Mouse (Mus musculus): Measurements from ENCODE around the gene Derl3. TPM values are rescaled to one million over a fixed set of nuclear protein-coding genes. Genes with fewer than 3 reads are reported as not detected.

Gene Derl3
- polyA plus RNA-seq, 1 experiment from 2014 or later: 2.1 TPM

DNA sequence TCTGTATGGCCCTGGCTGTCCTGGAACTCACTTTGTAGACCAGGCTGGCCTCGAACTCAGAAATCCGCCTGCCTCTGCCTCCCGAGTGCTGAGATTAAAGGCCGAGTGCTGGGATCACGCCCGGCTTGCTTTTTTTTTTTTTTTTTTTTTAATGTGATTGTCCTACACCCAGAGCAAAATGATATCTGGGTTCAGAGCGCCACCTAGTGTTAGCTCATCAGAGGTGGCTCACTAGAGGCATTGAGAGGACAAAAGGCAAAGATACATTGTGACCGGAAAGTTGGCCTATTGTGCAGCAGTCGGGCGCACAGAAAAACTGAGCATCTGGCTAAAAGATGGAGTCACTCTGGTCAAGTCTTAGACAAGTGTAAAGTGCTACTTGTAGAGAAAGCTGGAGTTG, 39.8 kb upstream of the Derl3 start:
- no peaks in the 10 kb centered on the region for H3K27me3 ChIP-seq (replicated peaks; ENCODE audit: control insufficient read depth, insufficient read depth, low read length)
- peak; percentile 42; the same call in 1 of the 2 replicates for ATAC-seq (ENCODE audit: low read depth)
- H3K4me3 ChIP-seq (ENCODE audit: low read depth, low read length): no peak overlapping the region
- H3K9ac ChIP-seq (ENCODE audit: low read depth, low read length): no peak overlapping the region
- no peaks in the 10 kb centered on the region for H3K9me3 ChIP-seq (ENCODE audit: control insufficient read depth, low read length)
- 33% methylated on average over 10 of the region's 10 CpGs for WGBS
- H3K36me3 ChIP-seq (ENCODE audit: control insufficient read depth, insufficient read depth, low read length): peaks cover 19% of the 10 kb centered on the region
- peak; percentile 78 for DNase-seq (ENCODE audit: low spot score)
- 0 out of 2 replicates have a peak, but pooled peaks cover 5% of the 10 kb centered on the region for H3K4me1 ChIP-seq (ENCODE audit: control insufficient read depth, insufficient read depth, low read length)
- H3K27ac ChIP-seq (replicated peaks; ENCODE audit: low read depth, low read length): no peak overlapping the region
- no peak overlapping the region for H3K4me2 ChIP-seq (ENCODE audit: low read depth, low read length)

DNA sequence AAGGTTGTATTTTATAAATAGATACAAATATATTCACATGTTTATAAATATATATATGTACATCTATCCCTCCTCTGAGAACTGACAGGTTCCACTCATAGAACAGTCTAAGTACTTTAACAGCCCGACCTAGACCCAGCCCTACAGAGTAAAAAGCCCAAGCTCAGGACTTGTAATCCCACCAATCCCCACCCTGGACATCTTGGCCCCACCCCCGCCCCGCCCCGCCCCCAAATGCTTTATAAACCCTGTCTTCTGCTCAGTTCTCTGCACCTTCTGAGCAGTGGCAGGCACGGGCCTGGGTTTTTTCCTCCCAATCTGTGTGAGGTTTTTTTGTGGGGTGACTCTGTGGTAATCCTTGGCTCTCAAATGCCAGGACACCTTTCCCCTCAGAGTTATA, 39.1 kb upstream of the Derl3 start:
- WGBS: 48% methylated on average over 5 of the region's 5 CpGs
- DNase-seq (ENCODE audit: low spot score) (no peak), ATAC-seq (ENCODE audit: low read depth) (peak; percentile 32; the same call in 1 of the 2 replicates)
- H3K4me2 ChIP-seq (ENCODE audit: low read depth, low read length): no peak overlapping the region
- H3K4me3 ChIP-seq (ENCODE audit: low read depth, low read length): no peak overlapping the region
- peaks cover 20% of the 10 kb centered on the region for H3K36me3 ChIP-seq (ENCODE audit: control insufficient read depth, insufficient read depth, low read length)
- H3K9me3 ChIP-seq (ENCODE audit: control insufficient read depth, low read length): no peaks in the 10 kb centered on the region
- peaks cover 9% of the 10 kb centered on the region; the same call in 1 of the 2 replicates for H3K4me1 ChIP-seq (ENCODE audit: control insufficient read depth, insufficient read depth, low read length)
- H3K27ac ChIP-seq (replicated peaks; ENCODE audit: low read depth, low read length): no peak overlapping the region
- H3K9ac ChIP-seq (ENCODE audit: low read depth, low read length): no peak overlapping the region
- H3K27me3 ChIP-seq (replicated peaks; ENCODE audit: control insufficient read depth, insufficient read depth, low read length): no peaks in the 10 kb centered on the region

DNA sequence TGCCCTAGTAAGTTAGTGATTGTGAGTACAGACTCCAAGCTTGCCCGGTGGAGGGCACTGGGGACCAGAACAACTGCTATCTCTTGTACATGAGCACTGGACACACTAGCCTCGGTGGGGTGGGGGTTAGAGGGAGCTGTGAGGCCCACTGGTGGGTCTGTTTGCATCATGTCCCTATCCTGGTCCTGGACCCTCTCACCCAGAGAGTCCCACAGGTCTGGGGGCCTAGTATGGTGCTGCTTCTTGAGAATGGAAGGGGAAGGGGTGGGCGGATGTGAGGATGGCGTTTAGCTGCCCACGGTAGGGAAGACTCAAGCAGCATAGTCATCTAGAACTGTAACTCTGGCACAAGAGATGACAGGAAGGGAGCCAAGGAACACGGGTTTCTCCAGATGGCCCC, 38.4 kb upstream of the Derl3 start:
- Histone ChIP-seq H3K4me3 (ENCODE audit: low read depth, low read length) (no peak overlapping the region), H3K4me1 (ENCODE audit: control insufficient read depth, insufficient read depth, low read length) (peaks cover 9% of the 10 kb centered on the region; the same call in 1 of the 2 replicates), H3K4me2 (ENCODE audit: low read depth, low read length) (no peak overlapping the region), H3K9me3 (ENCODE audit: control insufficient read depth, low read length) (no peaks in the 10 kb centered on the region), H3K9ac (ENCODE audit: low read depth, low read length) (no peak overlapping the region), H3K36me3 (ENCODE audit: control insufficient read depth, insufficient read depth, low read length) (peaks cover 20% of the 10 kb centered on the region), H3K27ac (replicated peaks; ENCODE audit: low read depth, low read length) (no peak overlapping the region), H3K27me3 (replicated peaks; ENCODE audit: control insufficient read depth, insufficient read depth, low read length) (no peaks in the 10 kb centered on the region)
- DNase-seq (ENCODE audit: low spot score) (no peak), ATAC-seq (ENCODE audit: low read depth) (no peak)
- 87% methylated on average over 6 of the region's 6 CpGs for WGBS

DNA sequence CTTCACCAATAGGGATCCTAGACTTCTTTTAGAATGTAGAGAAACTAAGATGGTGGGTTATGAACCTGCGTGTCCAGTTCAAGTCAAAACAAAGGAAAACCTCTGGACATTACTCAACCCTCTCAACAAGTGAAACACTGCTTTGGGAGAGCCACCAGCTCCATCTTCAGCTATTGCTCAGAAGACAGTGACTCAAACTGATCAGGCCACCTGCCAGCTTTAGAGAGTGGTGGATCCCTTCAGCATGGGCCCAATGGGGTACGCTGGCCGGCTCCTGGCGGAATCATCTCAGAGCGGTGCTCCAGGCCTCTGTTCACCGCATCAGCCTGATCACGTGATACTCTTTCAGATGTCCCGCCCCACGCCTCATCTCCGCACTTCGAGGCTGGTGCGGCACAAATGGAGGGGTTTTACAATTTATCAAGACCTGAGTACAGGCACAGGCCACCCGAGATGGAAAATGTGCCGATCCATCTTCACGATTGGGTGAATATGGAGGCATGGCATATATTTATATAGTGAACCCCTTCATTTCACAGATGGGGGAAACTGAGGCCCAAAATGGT, 37.7 kb upstream of the Derl3 start:
- DNase-seq (ENCODE audit: low spot score): no peak
- no peak overlapping the region for H3K4me2 ChIP-seq (ENCODE audit: low read depth, low read length)
- no peak overlapping the region for H3K4me3 ChIP-seq (ENCODE audit: low read depth, low read length)
- H3K4me1 ChIP-seq (ENCODE audit: control insufficient read depth, insufficient read depth, low read length): peaks cover 12% of the 10 kb centered on the region
- H3K36me3 ChIP-seq (ENCODE audit: control insufficient read depth, insufficient read depth, low read length): peaks cover 20% of the 10 kb centered on the region
- H3K27ac ChIP-seq (replicated peaks; ENCODE audit: low read depth, low read length): no peak overlapping the region
- no peaks in the 10 kb centered on the region for H3K27me3 ChIP-seq (replicated peaks; ENCODE audit: control insufficient read depth, insufficient read depth, low read length)
- WGBS: 90% methylated on average over 15 of the region's 15 CpGs
- no peak overlapping the region for H3K9ac ChIP-seq (ENCODE audit: low read depth, low read length)
- H3K9me3 ChIP-seq (ENCODE audit: control insufficient read depth, low read length): no peaks in the 10 kb centered on the region
- no peak for ATAC-seq (ENCODE audit: low read depth)

DNA sequence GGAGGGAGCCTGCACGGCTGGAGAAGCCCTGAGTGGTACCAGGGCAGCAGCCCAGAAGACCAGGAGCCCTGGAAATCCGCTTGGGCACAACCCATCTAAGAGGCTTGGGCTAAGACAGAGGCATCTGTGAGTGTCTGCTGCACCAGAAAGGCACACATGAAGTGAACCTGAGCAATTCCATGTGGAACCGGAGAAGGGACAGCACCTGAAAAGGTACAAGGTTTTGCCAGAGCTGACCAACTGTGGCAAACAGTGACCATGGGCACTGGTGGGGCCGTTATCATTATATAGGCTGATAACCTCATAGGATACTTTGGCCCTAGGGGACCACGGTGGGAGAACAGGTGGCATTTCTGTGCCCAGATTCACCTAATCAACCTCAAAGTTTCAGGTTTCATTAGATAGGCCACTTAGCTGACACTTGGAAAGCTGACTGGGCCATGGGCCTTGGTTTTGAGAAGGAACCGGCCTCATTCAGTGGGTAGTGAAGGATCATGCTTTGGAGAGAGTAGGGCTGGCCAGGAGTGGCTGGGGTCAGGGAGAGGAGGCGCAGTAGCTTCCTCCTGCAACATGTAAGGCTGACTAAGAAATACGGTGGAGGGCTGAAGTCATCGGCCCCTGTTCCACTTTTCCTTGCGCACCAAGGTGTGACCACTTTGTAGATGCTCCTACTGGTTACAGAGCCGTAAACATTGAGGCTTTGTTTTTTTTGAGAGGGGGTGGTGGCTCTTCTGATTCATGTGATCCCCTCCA, 36.9 kb upstream of the Derl3 start:
- 77% methylated on average over 11 of the region's 11 CpGs for WGBS
- no peaks in the 10 kb centered on the region for H3K9me3 ChIP-seq (ENCODE audit: control insufficient read depth, low read length)
- no peak overlapping the region for H3K4me2 ChIP-seq (ENCODE audit: low read depth, low read length)
- H3K27ac ChIP-seq (replicated peaks; ENCODE audit: low read depth, low read length): no peak overlapping the region
- H3K9ac ChIP-seq (ENCODE audit: low read depth, low read length): no peak overlapping the region
- DNase-seq (ENCODE audit: low spot score) (no peak), ATAC-seq (ENCODE audit: low read depth) (no peak)
- peaks cover 10% of the 10 kb centered on the region for H3K4me1 ChIP-seq (ENCODE audit: control insufficient read depth, insufficient read depth, low read length)
- H3K36me3 ChIP-seq (ENCODE audit: control insufficient read depth, insufficient read depth, low read length): peaks cover 20% of the 10 kb centered on the region
- no peaks in the 10 kb centered on the region for H3K27me3 ChIP-seq (replicated peaks; ENCODE audit: control insufficient read depth, insufficient read depth, low read length)
- H3K4me3 ChIP-seq (ENCODE audit: low read depth, low read length): no peak overlapping the region

DNA sequence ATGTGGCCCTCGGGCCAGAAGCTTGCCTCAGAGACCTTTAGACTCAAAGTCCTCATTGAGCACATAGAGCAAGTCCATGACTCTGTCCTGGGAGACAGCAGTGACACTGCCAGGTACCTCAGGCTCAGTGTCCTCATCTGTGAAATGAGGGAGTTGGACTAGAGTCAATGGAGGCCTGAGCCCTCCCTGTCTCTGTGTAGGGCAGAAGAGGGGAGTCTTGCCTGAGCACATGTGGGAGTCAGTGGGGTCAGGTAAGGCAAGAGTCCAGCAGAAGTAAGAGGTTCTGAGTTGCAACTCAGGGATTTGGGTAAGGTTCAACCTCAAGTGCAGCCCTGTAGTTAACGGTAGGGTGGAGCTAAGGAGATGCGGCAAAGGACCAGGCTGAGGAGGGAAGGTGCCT, 36.2 kb upstream of the Derl3 start:
- Histone ChIP-seq H3K9ac (ENCODE audit: low read depth, low read length) (no peak overlapping the region), H3K27ac (replicated peaks; ENCODE audit: low read depth, low read length) (no peak overlapping the region), H3K4me3 (ENCODE audit: low read depth, low read length) (no peak overlapping the region), H3K4me1 (ENCODE audit: control insufficient read depth, insufficient read depth, low read length) (peaks cover 10% of the 10 kb centered on the region), H3K4me2 (ENCODE audit: low read depth, low read length) (no peak overlapping the region), H3K27me3 (replicated peaks; ENCODE audit: control insufficient read depth, insufficient read depth, low read length) (no peaks in the 10 kb centered on the region), H3K36me3 (ENCODE audit: control insufficient read depth, insufficient read depth, low read length) (peaks cover 20% of the 10 kb centered on the region), H3K9me3 (ENCODE audit: control insufficient read depth, low read length) (no peaks in the 10 kb centered on the region)
- WGBS: 79% methylated on average over 3 of the region's 3 CpGs
- ATAC-seq (ENCODE audit: low read depth) (no peak), DNase-seq (ENCODE audit: low spot score) (no peak)

DNA sequence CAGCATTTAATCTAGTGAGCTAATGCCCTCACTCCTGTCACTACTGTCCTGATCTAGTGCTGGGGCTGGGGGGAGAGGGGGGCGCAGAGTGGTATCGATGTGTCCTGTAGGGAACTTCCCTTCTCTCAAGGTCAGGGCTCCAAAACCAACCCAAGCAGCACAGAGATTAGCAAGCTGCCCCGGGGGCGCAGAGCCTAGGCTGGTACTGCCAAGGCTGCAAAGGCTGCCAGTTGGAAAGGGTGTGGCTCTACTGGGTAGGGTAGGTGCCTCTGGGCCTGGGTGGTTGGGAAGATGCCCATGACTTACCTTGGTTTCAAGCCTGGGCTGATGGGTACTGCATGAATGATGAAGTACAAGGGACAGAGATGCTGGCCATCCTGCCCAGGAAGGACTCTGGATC, 35.6 kb upstream of the Derl3 start:
- Histone ChIP-seq H3K4me1 (ENCODE audit: control insufficient read depth, insufficient read depth, low read length) (peaks cover 10% of the 10 kb centered on the region), H3K9me3 (ENCODE audit: control insufficient read depth, low read length) (no peaks in the 10 kb centered on the region), H3K36me3 (ENCODE audit: control insufficient read depth, insufficient read depth, low read length) (peaks cover 20% of the 10 kb centered on the region), H3K4me3 (ENCODE audit: low read depth, low read length) (no peak overlapping the region), H3K27ac (replicated peaks; ENCODE audit: low read depth, low read length) (no peak overlapping the region), H3K27me3 (replicated peaks; ENCODE audit: control insufficient read depth, insufficient read depth, low read length) (no peaks in the 10 kb centered on the region), H3K4me2 (ENCODE audit: low read depth, low read length) (no peak overlapping the region), H3K9ac (ENCODE audit: low read depth, low read length) (no peak overlapping the region; the same call in 1 of the 2 replicates)
- DNase-seq (ENCODE audit: low spot score) (no peak), ATAC-seq (ENCODE audit: low read depth) (no peak)
- 93% methylated on average over 4 of the region's 4 CpGs for WGBS

DNA sequence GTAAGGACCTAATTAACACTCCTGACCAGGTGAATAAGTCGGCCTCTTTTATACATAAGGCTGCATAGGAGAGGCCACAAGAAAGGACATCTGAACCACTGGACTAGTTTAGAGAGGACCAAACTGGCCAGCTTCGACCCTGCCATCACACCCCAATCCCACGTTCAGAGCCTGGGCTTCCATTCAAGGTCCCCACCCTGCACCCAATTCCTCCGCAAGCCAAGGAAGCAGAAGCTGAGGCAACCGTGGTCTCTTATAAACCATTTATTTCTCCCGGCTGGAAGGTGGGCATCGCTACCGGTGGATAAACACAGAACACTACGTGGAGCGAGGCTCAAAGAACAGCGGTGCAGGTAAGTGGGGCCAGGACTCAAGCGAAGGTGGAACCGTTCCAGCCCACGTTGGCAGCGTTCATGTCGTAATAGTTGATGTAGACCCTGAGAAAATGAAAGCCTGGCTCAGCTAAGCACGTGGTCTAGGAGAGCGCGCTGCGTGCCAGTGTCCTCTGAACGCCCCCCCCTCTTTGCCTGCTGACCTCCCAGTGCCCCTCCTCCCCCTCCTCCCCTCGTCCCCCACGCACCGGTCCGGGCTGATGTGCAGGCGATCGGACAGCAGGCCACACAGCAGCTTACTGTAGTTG, 34.0 kb upstream of the Derl3 start:
- peak overlapping the region; percentile 68 for H3K4me3 ChIP-seq (ENCODE audit: low read depth, low read length)
- 3% methylated on average over 21 of the region's 27 CpGs for WGBS

More for the DNA sequence above, 34.0 kb upstream of the Derl3 start:
- Histone ChIP-seq H3K36me3 (ENCODE audit: control insufficient read depth, insufficient read depth, low read length) (peaks cover 20% of the 10 kb centered on the region), H3K4me1 (ENCODE audit: control insufficient read depth, insufficient read depth, low read length) (peaks cover 10% of the 10 kb centered on the region), H3K27me3 (replicated peaks; ENCODE audit: control insufficient read depth, insufficient read depth, low read length) (no peaks in the 10 kb centered on the region), H3K27ac (replicated peaks; ENCODE audit: low read depth, low read length) (peak overlapping the region; percentile 94; the same call in 1 of the 2 replicates), H3K9me3 (ENCODE audit: control insufficient read depth, low read length) (no peaks in the 10 kb centered on the region), H3K4me2 (ENCODE audit: low read depth, low read length) (peak overlapping the region; percentile 66), H3K9ac (ENCODE audit: low read depth, low read length) (peak overlapping the region; percentile 90)
- peak; percentile 70 for ATAC-seq (ENCODE audit: low read depth)
- DNase-seq (ENCODE audit: low spot score): peak; percentile 80

Data from embryonic facial prominence, embryonic 14.5 days (tissue).